Mouse (Mus musculus) CH12.LX (cell line): ENCODE measurements around the gene Mpzl1. TPM values are rescaled to one million over a fixed set of nuclear protein-coding genes. Genes with fewer than 3 reads are reported as not detected.

Experiments
- DNase-seq: peaks from one replicate; pipeline ENCODE4 v3.0.0-alpha.2; 2013; ENCODE audit errors: extremely low read depth
- H3K27ac ChIP-seq: 2 replicates; pipeline ENCODE4 v1.5.1; 2012; ENCODE audit warnings: low read depth, mild to moderate bottlenecking, control low read depth, moderate library complexity; ENCODE audit not compliant: insufficient read depth
- H3K27me3 ChIP-seq: replicated peaks from 2 replicates; pipeline ENCODE3; 2012; ENCODE audit warnings: inconsistent platforms
- H3K36me3 ChIP-seq, 2 experiments: replicated peaks in 1 of 2; 2 replicates each; pipeline versions ENCODE3 to v1.6.1; 2012; ENCODE audit warnings: inconsistent platforms in 1 of 2, low read length in 1 of 2, mild to moderate bottlenecking in 1 of 2, mixed read lengths in 1 of 2, moderate library complexity in 1 of 2; ENCODE audit not compliant: control insufficient read depth in 1 of 2, insufficient read depth in 1 of 2
- H3K4me1 ChIP-seq, 2 experiments: 2 replicates each; pipeline ENCODE4 v1.6.1; 2012; ENCODE audit warnings: inconsistent platforms in 1 of 2, moderate library complexity in 1 of 2; ENCODE audit not compliant: insufficient read depth in 2 of 2, control insufficient read depth in 1 of 2
- H3K4me2 ChIP-seq: 2 replicates; pipeline ENCODE4 v1.6.1; 2012; ENCODE audit warnings: low read depth, mild to moderate bottlenecking, control low read depth; ENCODE audit not compliant: poor library complexity, insufficient read depth, severe bottlenecking
- H3K4me3 ChIP-seq, 3 experiments: fragments of 150-350 bp in 1 of 3; sonication (generic) in 1 of 3; replicated peaks in 1 of 3; 2 replicates each; pipeline versions ENCODE3 to v1.5.1; 2011 to 2012; ENCODE audit warnings: low read depth in 2 of 3, low read length in 2 of 3, mild to moderate bottlenecking in 2 of 3, moderate library complexity in 2 of 3, control low read depth in 1 of 3, improper control_type of control experiment in 1 of 3, inconsistent platforms in 1 of 3, mixed read lengths in 1 of 3; ENCODE audit not compliant: poor library complexity in 1 of 3
- H3K79me2 ChIP-seq: replicated peaks from 2 replicates; pipeline ENCODE4 v1.6.1; 2012; ENCODE audit warnings: mild to moderate bottlenecking, moderate library complexity; ENCODE audit not compliant: control insufficient read depth, poor library complexity, insufficient read depth, severe bottlenecking; ENCODE audit errors: extremely low read depth
- H3K9ac ChIP-seq: 2 replicates; pipeline ENCODE4 v1.6.1; 2012; ENCODE audit warnings: low read depth, mild to moderate bottlenecking, control low read depth, moderate library complexity; ENCODE audit not compliant: insufficient read depth
- H3K9me3 ChIP-seq: replicated peaks from 2 replicates; pipeline ENCODE3; 2012; ENCODE audit warnings: low read length, inconsistent platforms, mixed read lengths
- BHLHE40 ChIP-seq: IDR thresholded peaks from 2 replicates; pipeline ENCODE4 v1.6.1; 2011; ENCODE audit warnings: mild to moderate bottlenecking, low read depth, low read length, improper control_type of control experiment
- CHD1 ChIP-seq: IDR thresholded peaks from 2 replicates; pipeline ENCODE4 v1.6.1; 2012; ENCODE audit warnings: low read depth, low read length, improper control_type of control experiment, inconsistent platforms
- CHD2 ChIP-seq: IDR thresholded peaks from 2 replicates; pipeline ENCODE4 v1.6.1; 2011; ENCODE audit warnings: low read length, improper control_type of control experiment
- E2F4 ChIP-seq: IDR thresholded peaks from 2 replicates; pipeline ENCODE4 v1.6.1; 2011; ENCODE audit warnings: low read depth, low read length, improper control_type of control experiment; ENCODE audit not compliant: insufficient replicate concordance
- EP300 ChIP-seq: IDR thresholded peaks from 2 replicates; pipeline ENCODE4 v1.6.1; 2011; ENCODE audit warnings: low read length, improper control_type of control experiment
- ETS1 ChIP-seq: conservative IDR thresholded peaks from 2 replicates; pipeline ENCODE4 v1.6.1; 2012; ENCODE audit warnings: low read depth, mild to moderate bottlenecking, inconsistent platforms, low read length, improper control_type of control experiment, moderate library complexity
- HCFC1 ChIP-seq: IDR thresholded peaks from 2 replicates; pipeline ENCODE4 v1.6.1; 2012; ENCODE audit warnings: low read depth, mild to moderate bottlenecking, inconsistent platforms, low read length, improper control_type of control experiment
- JUND ChIP-seq: conservative IDR thresholded peaks from 2 replicates; pipeline ENCODE4 v1.6.1; 2011; ENCODE audit warnings: low read depth, low read length, improper control_type of control experiment
- KAT2A ChIP-seq: IDR thresholded peaks from 2 replicates; pipeline ENCODE4 v1.6.1; 2012; ENCODE audit warnings: low read length, improper control_type of control experiment, inconsistent platforms; ENCODE audit not compliant: insufficient replicate concordance
- MAX ChIP-seq: IDR thresholded peaks from 2 replicates; pipeline ENCODE4 v1.6.1; 2011; ENCODE audit warnings: low read length, improper control_type of control experiment
- MAZ ChIP-seq: IDR thresholded peaks from 2 replicates; pipeline ENCODE4 v1.6.1; 2012; ENCODE audit warnings: low read depth, mild to moderate bottlenecking, inconsistent platforms, low read length, improper control_type of control experiment, moderate library complexity
- TBP ChIP-seq: conservative IDR thresholded peaks from 2 replicates; pipeline ENCODE4 v1.6.1; 2011; ENCODE audit warnings: low read depth, low read length, improper control_type of control experiment
- UBTF ChIP-seq: IDR thresholded peaks from 2 replicates; pipeline ENCODE4 v1.6.1; 2012; ENCODE audit warnings: low read depth, mild to moderate bottlenecking, inconsistent platforms, low read length, improper control_type of control experiment, moderate library complexity
- USF1 ChIP-seq: IDR thresholded peaks from 2 replicates; pipeline ENCODE4 v1.6.1; 2014; ENCODE audit warnings: low read depth, mild to moderate bottlenecking, inconsistent platforms, low read length, improper control_type of control experiment
- USF2 ChIP-seq: conservative IDR thresholded peaks from 2 replicates; pipeline ENCODE4 v1.6.1; 2011; ENCODE audit warnings: low read depth, low read length, improper control_type of control experiment
- ZKSCAN1 ChIP-seq: IDR thresholded peaks from 2 replicates; pipeline ENCODE4 v1.6.1; 2012; ENCODE audit warnings: low read depth, inconsistent platforms, low read length, improper control_type of control experiment, borderline replicate concordance
- dilution Hi-C: fragments of 300-500 bp; cut with MboI; formaldehyde crosslinking; loops from 2 replicates; pipeline ENCODE4 v1.14.3; 2020; ENCODE audit warnings: low sequenced_read_pairs; ENCODE audit not compliant: extremely low pct_unique_long_range_greater_than_20kb, extremely low pct_ligation_motif_present
- in situ Hi-C: fragments of 300-500 bp; cut with MboI; formaldehyde crosslinking; loops from 3 replicates; pipeline ENCODE4 v1.14.3; 2019; ENCODE audit warnings: low sequenced_read_pairs, low pct_ligation_motif_present, low pct_unique_long_range_greater_than_20kb, mixed read lengths
- polyA plus RNA-seq: library from polyadenylated mRNA; unstranded; fragments of >175 nt; gene quantifications from 2 replicates; pipeline ENCODE4 v1.2.1, GENCODE M21; 2012; ENCODE audit warnings: low read depth; ENCODE audit not compliant: insufficient read length
- total RNA-seq, 2 experiments: library from RNA; depleted of rRNA; stranded (reverse); fragments of 300-350 nt in 1 of 2; fragments of >200 nt in 1 of 2; gene quantifications; 2 replicates each; pipeline ENCODE4 v1.2.3; 2012 to 2014

Gene Mpzl1
- total and polyA plus RNA-seq, 3 experiments = 2.8 to 6.7 (median 6.5) TPM

GRCm38 (mm10) chr1:165589280-165590048, 44.9 kb downstream of the Mpzl1 start:
- dilution Hi-C loops (no loop called here), in situ Hi-C loops (no loop called here)
- H3K9ac ChIP-seq = no peak overlapping the region
- H3K79me2 ChIP-seq = no peaks in the 10 kb centered on the region
- H3K4me2 ChIP-seq = no peak overlapping the region
- H3K4me3 ChIP-seq = no peak overlapping the region
- TF ChIP-seq EP300 (peak; percentile 17; the same call in 1 of the 2 replicates), USF1 (no peak)
- H3K36me3 ChIP-seq = peaks cover 4 to 12% of the 10 kb centered on the region in 2 experiments
- H3K27me3 ChIP-seq = no peaks in the 10 kb centered on the region
- DNase-seq = peak; percentile 39
- no peaks in the 10 kb centered on the region for H3K9me3 ChIP-seq
- H3K4me1 ChIP-seq = peaks cover 7 to 16% of the 10 kb centered on the region in 2 experiments; a peak in 3 of 4 replicates
- H3K27ac ChIP-seq = no peak overlapping the region

GRCm38 (mm10) chr1:165587845-165588244, 46.5 kb downstream of the Mpzl1 start:
- Histone ChIP-seq H3K27ac (no peak overlapping the region), H3K9me3 (no peaks in the 10 kb centered on the region), H3K36me3 (peaks cover 3 to 12% of the 10 kb centered on the region in 2 experiments), H3K4me1 (peaks cover 7 to 16% of the 10 kb centered on the region in 2 experiments; a peak in 3 of 4 replicates), H3K4me2 (no peak overlapping the region), H3K4me3 (no peak overlapping the region), H3K79me2 (no peaks in the 10 kb centered on the region), H3K27me3 (no peaks in the 10 kb centered on the region), H3K9ac (no peak overlapping the region)
- TF ChIP-seq KAT2A = no peak
- no peak for TF ChIP-seq MAX
- TF ChIP-seq CHD2 = no peak
- TF ChIP-seq BHLHE40 = no peak
- TF ChIP-seq HCFC1 = no peak
- no peak for TF ChIP-seq E2F4
- no peak for TF ChIP-seq ZKSCAN1
- TF ChIP-seq UBTF = no peak
- TF ChIP-seq USF2 = no peak
- no peak for TF ChIP-seq CHD1
- no peak for TF ChIP-seq ETS1
- TF ChIP-seq JUND = no peak
- no peak for TF ChIP-seq TBP
- TF ChIP-seq EP300 = no peak
- TF ChIP-seq MAZ = no peak
- in situ Hi-C loops = no loop called here
- DNase-seq = no peak
- dilution Hi-C loops = no loop called here
